Mouse (Mus musculus) myocyte (in vitro differentiated cells): ENCODE measurements at regions not wholly inside any gene's neighbourhood (a gene's known extent, or its start where the extent isn't known, plus 50 kb on each side); places are given as distances from the start of the nearest gene placed in this dataset.

ENCODE experiments used
- H3K27me3 ChIP-seq: one replicate; pipeline ENCODE4 v1.6.1; 2011; ENCODE audit not compliant: control insufficient read depth, insufficient read depth, insufficient read length
- H3K36me3 ChIP-seq: one replicate; pipeline ENCODE4 v1.6.1; 2011; ENCODE audit not compliant: control insufficient read depth, insufficient read depth
- H3K4me2 ChIP-seq: one replicate; pipeline ENCODE4 v1.6.1; 2011; ENCODE audit warnings: low read depth, control low read depth
- H3K4me3 ChIP-seq: one replicate; pipeline ENCODE4 v1.5.1; 2011; ENCODE audit warnings: mild to moderate bottlenecking, control low read depth, moderate library complexity
- H3K79me2 ChIP-seq: one replicate; pipeline ENCODE4 v1.6.1; 2011; ENCODE audit not compliant: control insufficient read depth, insufficient read depth
- H3ac ChIP-seq: one replicate; pipeline ENCODE4 v1.6.1; 2011; ENCODE audit not compliant: control insufficient read depth, insufficient read length
- CEBPB ChIP-seq: IDR thresholded peaks from 2 replicates; pipeline ENCODE4 v1.6.1; 2011; ENCODE audit warnings: mild to moderate bottlenecking, moderate library complexity; ENCODE audit not compliant: poor library complexity, insufficient read depth, severe bottlenecking
- E2F4 ChIP-seq: IDR thresholded peaks from one replicate; pipeline ENCODE4 v1.6.1; 2011; ENCODE audit warnings: mild to moderate bottlenecking, control low read depth, moderate library complexity; ENCODE audit not compliant: insufficient read depth
- MAX ChIP-seq: IDR thresholded peaks from one replicate; pipeline ENCODE4 v1.6.1; 2011; ENCODE audit warnings: low read depth, mild to moderate bottlenecking, control low read depth
- MYOD1 ChIP-seq, 3 experiments: IDR thresholded peaks; one replicate each; pipeline ENCODE4 v1.6.1; 2011; ENCODE audit warnings: control low read depth in 2 of 3, low read depth in 2 of 3, mild to moderate bottlenecking in 2 of 3, moderate library complexity in 1 of 3; ENCODE audit not compliant: insufficient read length in 2 of 3, control insufficient read depth in 1 of 3
- MYOG ChIP-seq, 3 experiments: IDR thresholded peaks; one replicate each; pipeline ENCODE4 v1.6.1; 2011; ENCODE audit warnings: control low read depth in 2 of 3, low read depth in 2 of 3, mild to moderate bottlenecking in 2 of 3; ENCODE audit not compliant: insufficient read length in 2 of 3, control insufficient read depth in 1 of 3, insufficient read depth in 1 of 3
- POLR2A ChIP-seq: IDR thresholded peaks from one replicate; pipeline ENCODE4 v1.6.1; 2011; ENCODE audit warnings: low read depth, mild to moderate bottlenecking, control low read depth, moderate library complexity; ENCODE audit not compliant: insufficient read length
- POLR2AphosphoS2 ChIP-seq: IDR thresholded peaks from one replicate; pipeline ENCODE4 v1.6.1; 2011; ENCODE audit warnings: low read depth, control low read depth; ENCODE audit not compliant: insufficient read length
- REST ChIP-seq: IDR thresholded peaks from one replicate; pipeline ENCODE4 v1.6.1; 2011; ENCODE audit warnings: mild to moderate bottlenecking, control low read depth, moderate library complexity; ENCODE audit not compliant: insufficient read depth, insufficient read length
- SRF ChIP-seq: IDR thresholded peaks from one replicate; pipeline ENCODE4 v1.6.1; 2011; ENCODE audit warnings: low read depth; ENCODE audit not compliant: control insufficient read depth, insufficient read length
- TCF12 ChIP-seq: IDR thresholded peaks from one replicate; pipeline ENCODE4 v1.6.1; 2011; ENCODE audit warnings: mild to moderate bottlenecking, control low read depth; ENCODE audit not compliant: poor library complexity, insufficient read depth, severe bottlenecking
- TCF3 ChIP-seq: IDR thresholded peaks from one replicate; pipeline ENCODE4 v1.6.1; 2011; ENCODE audit warnings: low read depth, control low read depth; ENCODE audit not compliant: insufficient read length
- USF1 ChIP-seq: IDR thresholded peaks from one replicate; pipeline ENCODE4 v1.6.1; 2011; ENCODE audit warnings: low read depth, mild to moderate bottlenecking, control low read depth, moderate library complexity

GRCm38 (mm10) chr5:64623653-64624052 lies 179.5 kb upstream of the Klf3 start:
- no peak overlapping the region for H3K4me2 ChIP-seq
- no peak overlapping the region for H3K4me3 ChIP-seq
- no peaks in the 10 kb centered on the region for H3K79me2 ChIP-seq
- TF ChIP-seq TCF3, result no peak
- peak in 1 of 3 experiments; percentile 32 for TF ChIP-seq MYOD1 (IDR thresholded peaks at IDR 0.05; ENCODE audit: control insufficient read depth in 1 of 3, insufficient read length in 2 of 3, low read depth in 2 of 3)
- no peaks in the 10 kb centered on the region for H3K27me3 ChIP-seq
- no peak overlapping the region for H3ac ChIP-seq
- H3K36me3 ChIP-seq, result no peaks in the 10 kb centered on the region

DNA sequence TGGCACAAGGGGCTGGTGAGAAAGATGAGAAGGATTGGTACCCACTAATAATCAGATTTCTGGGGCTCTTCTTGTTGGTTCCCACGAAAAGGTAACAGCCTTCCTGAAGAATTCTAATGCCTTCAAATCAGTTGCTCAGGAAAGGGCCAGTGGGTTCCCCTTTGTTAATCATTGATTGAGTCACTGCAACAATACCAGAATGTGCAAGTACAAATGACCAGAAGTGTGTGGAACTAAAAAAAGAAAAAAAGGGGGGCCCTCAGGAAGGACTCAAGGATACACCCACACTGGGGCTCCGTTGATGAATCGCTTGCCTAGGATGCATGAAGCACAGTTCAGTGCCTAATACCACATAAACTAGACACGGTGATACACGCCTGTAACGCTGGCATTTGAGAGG lies 179.0 kb upstream of the Klf3 start:
- H3K4me3 ChIP-seq, result no peak overlapping the region
- no peaks in the 10 kb centered on the region for H3K27me3 ChIP-seq
- TF ChIP-seq E2F4 (no peak), POLR2A (no peak)
- H3K79me2 ChIP-seq, result no peaks in the 10 kb centered on the region
- H3K36me3 ChIP-seq, result no peaks in the 10 kb centered on the region
- H3ac ChIP-seq, result no peak overlapping the region
- no peak overlapping the region for H3K4me2 ChIP-seq

- Histone ChIP-seq H3K79me2 (no peaks in the 10 kb centered on the region), H3K4me3 (no peak overlapping the region), H3K36me3 (no peaks in the 10 kb centered on the region), H3ac (no peak overlapping the region), H3K4me2 (no peak overlapping the region), H3K27me3 (no peaks in the 10 kb centered on the region)
- no peak for TF ChIP-seq TCF3
Observed at GRCm38 (mm10) chr5:64625421-64625820, 177.8 kb upstream of the Klf3 start.

GRCm38 (mm10) chr5:64625841-64626298 lies 177.3 kb upstream of the Klf3 start:
- no peaks in the 10 kb centered on the region for H3K27me3 ChIP-seq
- no peak for TF ChIP-seq MAX
- no peak for TF ChIP-seq CEBPB
- no peak for TF ChIP-seq REST
- H3K4me3 ChIP-seq, result no peak overlapping the region
- H3ac ChIP-seq, result no peak overlapping the region
- no peaks in the 10 kb centered on the region for H3K79me2 ChIP-seq
- H3K4me2 ChIP-seq, result no peak overlapping the region
- no peaks in the 10 kb centered on the region for H3K36me3 ChIP-seq

GRCm38 (mm10) chr5:64626351-64626750 lies 176.8 kb upstream of the Klf3 start:
- Histone ChIP-seq H3K36me3 (no peaks in the 10 kb centered on the region), H3K4me2 (no peak overlapping the region), H3ac (no peak overlapping the region), H3K79me2 (no peaks in the 10 kb centered on the region), H3K27me3 (no peaks in the 10 kb centered on the region), H3K4me3 (no peak overlapping the region)
- TF ChIP-seq E2F4 (no peak), MYOG (IDR thresholded peaks at IDR 0.05; ENCODE audit: control insufficient read depth in 1 of 3, insufficient read depth in 1 of 3, insufficient read length in 2 of 3, low read depth in 2 of 3) (no peak), CEBPB (no peak), POLR2AphosphoS2 (no peak), POLR2A (no peak), USF1 (no peak)

GRCm38 (mm10) chr5:64630582-64630981 lies 172.6 kb upstream of the Klf3 start:
- H3ac ChIP-seq, result no peak overlapping the region
- H3K36me3 ChIP-seq, result no peaks in the 10 kb centered on the region
- TF ChIP-seq POLR2A (no peak), SRF (no peak), USF1 (no peak), E2F4 (no peak), CEBPB (no peak), TCF3 (no peak), MAX (no peak), MYOG (IDR thresholded peaks at IDR 0.05; ENCODE audit: control insufficient read depth in 1 of 3, insufficient read depth in 1 of 3, insufficient read length in 2 of 3, low read depth in 2 of 3) (no peak)
- no peaks in the 10 kb centered on the region for H3K79me2 ChIP-seq
- no peaks in the 10 kb centered on the region for H3K27me3 ChIP-seq
- H3K4me2 ChIP-seq, result no peak overlapping the region
- no peak overlapping the region for H3K4me3 ChIP-seq

- H3K4me3 ChIP-seq, result no peak overlapping the region
- no peaks in the 10 kb centered on the region for H3K36me3 ChIP-seq
- no peaks in the 10 kb centered on the region for H3K27me3 ChIP-seq
- H3ac ChIP-seq, result no peak overlapping the region
- TF ChIP-seq REST (no peak), USF1 (no peak), MAX (no peak), SRF (no peak), CEBPB (no peak), POLR2AphosphoS2 (no peak), POLR2A (no peak), MYOG (IDR thresholded peaks at IDR 0.05; ENCODE audit: control insufficient read depth in 1 of 3, insufficient read depth in 1 of 3, insufficient read length in 2 of 3, low read depth in 2 of 3) (no peak), TCF12 (no peak), E2F4 (no peak), MYOD1 (IDR thresholded peaks at IDR 0.05; ENCODE audit: control insufficient read depth in 1 of 3, insufficient read length in 2 of 3, low read depth in 2 of 3) (no peak), TCF3 (no peak)
- H3K4me2 ChIP-seq, result no peak overlapping the region
- H3K79me2 ChIP-seq, result no peaks in the 10 kb centered on the region
Observed at GRCm38 (mm10) chr5:64632171-64632570, 171.0 kb upstream of the Klf3 start.
